Mouse (Mus musculus): ENCODE results near the gene Ppy.
A peak's percentile ranks its signal among the peaks of the same experiment; 100 is the strongest.

Ppy gene

DNA sequence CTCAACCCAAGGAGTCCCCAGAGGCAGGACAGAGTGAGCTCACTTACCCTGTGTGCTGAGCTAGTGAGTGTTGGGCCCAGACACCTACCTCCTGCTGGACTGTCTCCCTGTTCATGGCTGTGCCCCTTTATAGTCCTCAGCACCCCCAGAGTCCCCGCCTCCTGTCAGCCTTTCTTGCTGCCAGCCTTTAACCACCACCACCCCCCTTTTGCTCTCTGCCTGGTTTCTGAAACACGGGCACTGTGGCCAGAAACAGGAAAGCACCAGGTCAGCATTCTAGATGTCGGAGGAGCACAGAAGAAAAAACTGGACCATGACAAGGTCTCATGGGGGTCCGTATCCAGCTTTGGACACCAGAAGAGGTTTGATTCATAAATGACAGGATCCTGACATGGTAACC is at the start of gene Ppy:
TSS of gene Ppy (minus strand) at position 101 of the 400 bp plus-strand sequence.
- no peak for DNase-seq (ENCODE audit: low read depth, low spot score)

DNA sequence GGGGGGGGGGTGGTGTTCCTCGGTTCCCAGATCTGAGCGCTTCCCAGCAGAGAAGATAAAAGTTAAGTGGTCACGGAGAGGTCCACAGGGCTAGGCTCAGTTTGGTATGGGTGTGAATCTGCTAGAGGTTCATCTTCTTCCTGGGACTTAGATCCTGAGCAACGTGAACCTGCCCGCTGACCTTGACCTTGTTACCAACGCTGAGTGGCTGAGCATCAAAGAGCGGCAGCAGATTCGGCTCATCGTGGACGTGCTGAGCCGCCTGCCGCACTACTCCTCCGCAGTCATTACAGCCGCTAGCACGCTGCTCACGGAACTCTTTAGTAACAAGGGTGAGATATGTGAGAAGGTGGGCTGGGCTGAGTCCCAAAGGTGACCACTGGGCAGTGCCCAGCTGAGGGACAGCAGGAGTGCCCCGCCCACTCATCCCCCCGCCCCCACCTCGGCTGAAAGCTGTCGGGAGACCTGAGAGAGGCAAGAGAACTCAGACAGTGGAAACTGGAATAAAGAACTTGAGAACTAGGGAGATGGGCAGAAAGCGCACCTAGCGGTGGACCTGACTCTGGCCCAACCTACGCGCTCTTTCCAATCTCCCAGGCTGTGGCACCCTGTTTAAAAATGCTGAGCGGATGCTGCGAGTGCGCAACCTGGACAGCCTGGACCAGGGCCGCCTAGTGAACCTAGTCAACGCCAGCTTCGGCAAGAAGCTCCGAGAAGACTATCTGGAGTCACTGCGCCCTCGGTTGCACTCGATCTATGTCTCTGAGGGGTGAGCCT is 46.3 kb upstream of the Ppy start:
- DNase-seq (ENCODE audit: low read depth, low spot score): no peak

DNA sequence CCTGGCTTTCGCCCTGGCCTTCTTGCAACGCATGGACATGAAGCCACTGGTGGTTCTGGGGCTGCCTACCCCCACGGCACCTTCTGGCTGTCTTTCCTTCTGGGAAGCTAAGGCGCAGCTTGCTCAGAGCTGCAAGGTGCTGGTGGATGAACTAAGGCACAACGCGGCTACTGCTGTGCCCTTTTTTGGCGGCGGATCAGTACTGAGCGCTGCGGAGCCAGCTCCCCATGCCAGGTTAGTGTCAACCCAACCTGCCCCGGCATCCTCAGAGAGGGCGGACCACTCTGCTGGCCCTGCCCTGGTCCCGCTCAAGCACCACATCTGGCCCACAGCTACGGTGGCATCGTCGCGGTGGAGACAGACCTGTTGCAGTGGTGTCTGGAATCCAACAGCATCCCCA is 45.4 kb upstream of the Ppy start:
- DNase-seq (ENCODE audit: low read depth, low spot score): no peak

DNA sequence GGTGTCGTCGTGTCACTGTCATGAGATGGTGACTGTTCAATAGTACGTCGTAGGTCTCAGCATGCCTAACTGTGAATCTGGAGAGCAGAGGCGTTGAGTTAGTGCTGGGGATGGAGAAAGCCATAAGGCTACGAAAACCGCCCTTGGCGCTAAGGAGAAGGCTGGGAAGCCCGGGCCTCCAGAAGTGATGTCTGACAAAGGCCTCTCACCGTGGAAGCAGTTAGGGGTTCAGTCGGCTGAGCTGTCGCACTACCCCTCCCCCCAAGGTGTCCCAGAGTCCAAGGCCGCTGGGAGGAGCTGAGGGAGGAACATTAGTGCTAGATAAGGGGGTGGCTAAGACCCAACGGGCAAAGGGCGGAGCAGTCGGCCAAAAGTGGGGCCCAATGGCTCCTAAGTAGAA is 44.9 kb upstream of the Ppy start:
- DNase-seq (ENCODE audit: low read depth, low spot score): no peak

DNA sequence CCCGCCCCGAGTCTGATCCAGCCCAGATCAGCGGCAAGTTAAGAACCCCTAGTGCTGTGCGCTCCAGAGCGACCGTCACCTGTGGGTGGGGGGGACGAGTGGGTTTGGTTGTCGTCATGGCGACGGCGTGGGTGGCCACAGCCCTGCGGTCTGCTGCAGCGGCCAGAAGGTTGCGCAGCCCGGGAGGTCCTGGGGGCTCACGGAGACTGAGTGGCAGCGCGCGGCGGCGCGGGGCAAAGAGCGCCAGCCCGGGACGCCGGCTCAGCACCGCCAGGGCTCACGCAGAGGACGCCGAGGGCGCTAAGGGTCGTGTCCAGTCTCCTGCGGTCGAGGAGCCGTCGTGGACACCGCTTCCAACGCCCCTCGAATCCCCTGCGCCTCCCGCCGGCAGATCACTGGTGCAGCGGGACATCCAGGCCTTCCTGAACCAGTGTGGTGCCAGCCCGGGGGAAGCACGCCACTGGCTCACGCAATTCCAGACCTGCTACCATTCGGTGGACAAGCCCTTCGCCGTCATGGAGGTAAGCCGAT is 44.4 kb upstream of the Ppy start, which contains the start of gene Nags:
TSS of gene Nags (plus strand) at position 43 of the 531 bp plus-strand sequence.
- no peak for DNase-seq (ENCODE audit: low read depth, low spot score)

DNA sequence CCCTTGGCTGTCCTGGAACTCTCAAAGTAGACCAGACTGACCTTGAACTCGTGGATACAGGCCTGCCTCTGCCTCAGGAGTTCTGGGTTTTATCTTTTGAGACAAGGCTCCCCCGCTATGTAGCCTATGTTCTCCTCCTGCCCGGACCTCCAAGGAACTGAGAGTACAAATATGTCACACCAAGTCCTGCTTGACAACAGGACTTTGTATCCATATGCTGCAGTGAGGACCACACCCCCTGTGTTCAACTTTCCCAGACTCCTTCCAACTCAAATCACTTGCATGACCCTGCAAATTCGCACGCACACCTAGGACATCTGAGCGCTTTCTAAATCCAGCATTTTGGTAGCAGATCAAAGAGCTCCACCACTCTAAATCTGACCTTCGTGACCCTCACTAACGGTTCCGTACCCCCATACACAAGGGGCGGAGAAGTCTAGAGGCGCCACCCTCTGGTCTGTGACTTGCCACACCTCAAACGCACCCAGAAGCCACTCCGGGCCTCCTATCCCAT is 43.9 kb upstream of the Ppy start:
- peak; percentile 31 for DNase-seq (ENCODE audit: low read depth, low spot score)

DNA sequence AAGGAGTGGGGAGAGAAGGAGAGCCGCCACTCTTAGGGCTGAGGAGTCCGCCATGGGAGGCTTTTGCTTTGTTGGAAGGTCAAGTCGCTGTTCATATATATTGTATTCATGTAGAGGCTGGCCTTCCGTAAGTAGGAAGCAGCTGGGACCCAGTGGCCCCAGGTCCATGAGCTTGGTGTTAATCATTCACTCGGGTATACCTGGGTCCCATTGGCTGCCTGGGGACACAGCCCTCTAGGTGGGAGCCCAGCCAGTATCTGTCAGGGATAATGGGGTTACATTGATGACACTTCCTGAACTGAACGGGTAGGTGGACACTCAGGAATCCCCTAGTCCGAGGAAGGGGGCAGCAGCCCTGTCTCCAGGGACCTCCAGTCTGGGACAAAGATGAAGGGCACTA is 41.2 kb upstream of the Ppy start:
- no peak for DNase-seq (ENCODE audit: low read depth, low spot score)

DNA sequence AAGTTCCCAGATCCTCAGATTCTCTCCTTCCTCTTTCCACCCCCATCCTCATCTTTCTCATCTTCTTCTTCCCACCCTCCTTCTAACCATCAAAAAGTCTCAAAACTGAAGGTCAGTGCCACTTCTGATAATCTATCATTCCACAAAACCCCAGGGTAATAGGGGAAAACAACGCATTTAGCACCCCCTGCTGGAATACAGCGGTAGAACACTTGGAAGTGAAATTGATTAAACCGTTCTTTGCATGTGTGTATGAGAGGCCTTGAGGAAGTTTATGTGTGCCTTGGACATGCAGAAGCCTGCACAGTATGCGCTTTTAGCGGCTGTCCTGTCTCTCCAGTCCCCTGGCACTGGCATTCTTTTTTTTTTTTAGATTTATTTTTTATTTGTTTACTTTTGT is 39.4 kb upstream of the Ppy start:
- peak; percentile 76 for DNase-seq (ENCODE audit: low read depth, low spot score)

DNA sequence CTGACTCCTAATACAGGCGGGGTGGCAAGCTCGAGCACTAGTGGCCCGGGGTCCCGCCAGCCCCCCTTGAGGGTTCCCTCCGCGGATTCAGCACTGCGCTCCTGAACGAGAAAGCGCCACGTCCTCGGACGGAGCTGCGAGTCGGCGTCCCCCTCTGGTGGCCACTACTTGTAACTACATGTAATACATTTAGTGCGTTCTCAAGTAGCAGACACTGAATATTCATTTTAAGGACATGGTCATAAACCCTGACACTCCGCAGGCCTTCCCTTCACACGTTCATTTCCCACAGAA is 37.3 kb upstream of the Ppy start:
- DNase-seq (ENCODE audit: low read depth, low spot score): peak; percentile 76

DNA sequence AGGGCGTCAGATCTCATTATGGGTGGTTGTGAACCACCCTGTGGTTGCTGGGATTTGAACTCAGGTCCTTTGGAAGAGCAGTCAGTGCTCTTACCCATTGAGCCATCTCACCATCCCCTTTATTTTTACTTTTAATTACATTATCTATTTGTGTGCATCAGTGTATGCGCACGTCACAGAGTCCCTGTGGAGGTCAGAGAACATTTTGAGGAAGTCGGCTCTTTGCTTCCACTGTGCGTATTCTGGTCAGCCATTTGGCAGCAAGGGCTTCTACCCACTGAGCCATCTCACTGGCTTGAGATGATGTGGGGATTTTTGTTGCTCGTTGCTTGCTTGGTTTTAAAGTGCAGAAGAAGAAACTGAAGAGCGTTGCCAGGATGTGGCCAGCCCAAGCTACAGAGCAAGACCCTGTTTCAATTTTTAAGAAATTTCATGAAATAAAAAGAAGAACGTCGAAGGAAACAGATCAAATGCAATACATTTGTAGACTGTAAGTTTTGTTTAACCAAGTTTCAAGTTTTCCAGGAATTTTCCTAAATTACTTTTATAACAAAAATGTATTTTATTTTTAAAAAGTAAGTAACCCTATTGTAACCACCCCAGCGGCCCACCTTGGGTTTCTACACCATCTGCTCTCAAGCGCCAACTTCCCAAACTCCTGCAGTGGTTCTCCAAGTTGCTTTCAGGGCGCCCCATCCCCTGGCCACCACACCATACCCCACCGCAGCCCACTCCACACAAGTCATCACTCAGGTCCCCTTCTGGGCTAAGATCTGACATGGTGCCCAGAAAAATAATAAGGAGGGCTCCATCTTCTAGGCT is 36.7 kb upstream of the Ppy start:
- no peak for DNase-seq (ENCODE audit: low read depth, low spot score)

DNA sequence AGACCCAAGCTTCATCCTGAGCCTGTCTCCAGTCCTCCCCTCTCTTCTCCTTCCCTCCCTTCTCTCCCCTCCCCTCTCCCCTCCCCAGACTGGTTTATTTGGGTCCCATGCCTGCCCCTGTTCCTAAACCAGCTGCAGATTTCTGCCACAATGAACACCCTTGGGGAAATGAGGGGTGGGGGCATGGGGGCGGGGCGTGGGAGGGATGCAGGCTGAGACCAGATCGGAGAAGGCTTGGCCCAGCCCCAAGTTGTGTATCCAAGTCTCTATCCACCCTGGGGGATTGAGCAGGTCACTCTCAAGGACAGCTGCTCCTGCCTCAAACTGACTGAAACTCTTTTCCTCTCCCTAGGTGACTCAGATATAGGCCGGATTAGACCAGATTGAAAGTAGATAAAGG is 33.4 kb upstream of the Ppy start:
- no peak for DNase-seq (ENCODE audit: low read depth, low spot score)

DNA sequence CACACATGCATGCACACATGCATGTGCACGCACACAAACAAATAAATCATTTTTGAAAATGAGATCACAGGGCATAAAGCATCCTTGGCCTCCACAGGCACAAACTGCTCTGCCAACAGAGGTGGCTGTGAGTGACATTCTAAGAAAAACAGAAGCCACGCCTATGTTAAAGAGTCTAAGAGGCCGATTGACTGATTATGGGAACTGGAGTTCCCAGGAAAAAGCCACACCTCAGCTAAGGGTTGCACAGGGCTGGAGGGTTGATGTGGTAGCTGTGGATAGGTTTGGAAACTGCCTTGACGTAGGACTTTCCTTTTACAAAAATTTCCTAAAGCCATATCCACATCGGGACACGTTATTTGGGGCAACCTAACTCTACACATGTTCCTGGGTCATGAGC is 16.3 kb upstream of the Ppy start:
- no peak for DNase-seq (ENCODE audit: low read depth, low spot score)

DNA sequence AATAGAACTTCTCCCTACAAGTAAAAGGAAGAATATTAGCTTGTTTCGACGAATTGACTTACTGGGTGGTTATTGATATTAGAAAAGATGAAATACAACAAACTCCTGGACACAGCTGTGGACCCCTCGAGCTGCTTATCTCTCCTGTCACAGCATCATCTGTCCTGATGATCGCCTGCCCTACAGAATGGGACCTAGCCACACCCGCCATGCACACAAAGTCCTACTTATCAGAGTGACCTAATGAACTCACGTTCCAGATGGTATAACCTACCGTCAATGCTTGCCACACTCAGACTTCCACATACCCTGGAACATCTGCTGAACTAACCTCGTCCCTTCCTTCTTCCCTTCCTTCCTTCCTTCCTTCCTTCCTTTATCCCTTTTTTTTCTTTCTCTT is 15.1 kb upstream of the Ppy start:
- DNase-seq (ENCODE audit: low read depth, low spot score): no peak

DNA sequence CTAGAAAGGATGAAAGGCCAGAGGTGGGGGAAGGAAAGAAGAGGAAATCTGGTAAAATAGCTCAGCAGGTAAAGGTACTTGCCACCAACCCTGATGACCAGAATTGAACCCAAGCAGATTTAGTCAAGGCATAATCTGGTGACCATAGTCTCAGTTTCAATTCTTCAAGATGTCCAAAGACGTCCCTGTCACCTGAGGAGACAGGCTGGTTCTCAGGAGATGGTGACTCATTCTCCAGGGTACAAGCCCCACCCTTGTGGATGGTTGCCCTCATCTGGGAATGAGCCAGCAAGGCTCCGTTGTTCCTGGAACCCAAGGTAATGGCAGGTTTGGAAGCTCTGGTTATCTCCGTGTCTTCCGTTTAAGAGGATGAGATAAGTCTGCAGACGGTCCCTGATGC is 10.5 kb upstream of the Ppy start:
- DNase-seq (ENCODE audit: low read depth, low spot score): no peak

DNA sequence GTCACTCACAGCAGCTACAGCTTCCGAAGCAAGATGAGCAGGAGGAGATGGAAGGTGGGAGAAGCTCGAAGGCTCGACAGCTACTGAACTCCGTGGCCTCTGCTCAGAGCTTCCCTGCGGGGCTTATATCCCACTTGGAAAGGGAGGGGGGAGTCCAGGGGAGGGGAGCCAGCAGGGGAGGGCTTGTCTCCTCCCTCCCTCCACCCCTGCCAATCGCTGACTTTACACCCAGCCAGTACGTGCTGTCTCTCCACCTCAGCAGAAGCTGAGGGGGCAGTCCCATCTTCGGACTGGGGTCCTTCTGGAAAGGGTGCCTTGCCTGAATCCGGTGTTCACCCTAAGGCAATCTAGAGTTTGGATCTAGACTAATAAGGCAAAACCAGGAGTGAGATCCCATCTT is 6.6 kb upstream of the Ppy start, which contains the start of gene Pyy:
TSS of gene Pyy (minus strand) at position 101 of the 400 bp plus-strand sequence.
- no peak for DNase-seq (ENCODE audit: low read depth, low spot score)

DNA sequence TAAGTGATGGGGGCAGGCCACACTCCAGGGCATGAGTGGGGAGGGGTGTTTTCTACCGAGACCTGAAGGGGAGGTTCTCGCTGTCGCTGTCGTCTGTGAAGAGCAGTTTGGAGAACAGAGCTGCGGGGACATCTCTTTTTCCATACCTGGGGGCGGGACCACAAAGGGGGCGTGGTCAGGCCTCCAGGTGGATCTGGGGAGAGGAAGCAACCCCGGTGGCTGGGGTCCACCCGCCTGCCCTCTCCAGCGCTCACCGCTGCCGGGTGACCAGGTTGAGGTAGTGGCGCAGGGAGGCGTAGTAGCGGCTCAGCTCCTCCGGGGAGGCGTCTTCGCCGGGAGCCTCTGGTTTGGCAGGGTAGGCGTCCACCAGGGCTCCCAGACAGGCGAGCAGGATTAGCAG is 5.8 kb upstream of the Ppy start:
- no peak for DNase-seq (ENCODE audit: low read depth, low spot score)

DNA sequence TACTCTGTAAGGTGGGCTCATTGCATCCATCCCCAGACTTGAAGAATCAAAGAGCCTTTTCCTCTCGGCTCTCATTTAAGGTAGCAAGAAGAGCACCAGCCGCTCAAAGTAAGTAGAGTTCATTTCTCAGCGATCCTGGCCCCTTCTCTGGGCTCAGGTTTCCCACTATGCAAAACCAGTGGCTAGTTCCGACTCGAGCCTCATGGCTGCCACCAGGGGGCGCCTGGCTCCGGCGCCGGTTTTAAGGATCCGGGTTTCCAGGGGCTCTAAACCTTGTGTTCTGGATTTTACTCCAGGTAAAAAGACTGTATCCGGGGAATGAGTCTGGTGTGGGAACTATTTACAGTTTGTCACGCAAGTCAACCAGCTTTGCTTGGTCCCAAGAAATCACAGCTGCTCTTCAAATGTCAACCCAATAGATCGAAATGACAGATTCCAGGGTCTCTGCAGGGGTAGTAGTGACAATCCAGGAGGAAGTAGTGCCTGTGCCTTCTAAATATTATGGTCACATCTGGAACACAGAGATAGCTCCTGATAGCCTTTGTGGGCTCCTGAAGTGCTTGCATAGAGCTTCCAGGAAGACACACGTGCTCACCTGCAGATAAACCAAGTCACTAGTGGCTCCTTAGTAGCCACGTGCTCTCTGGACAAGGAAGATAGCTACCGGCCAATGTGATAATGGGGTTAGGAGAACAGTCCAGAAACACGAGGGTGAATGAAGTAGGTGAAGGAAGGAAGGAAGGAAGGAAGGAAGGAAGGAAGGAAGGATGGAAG is 1.6 kb upstream of the Ppy start:
- DNase-seq (ENCODE audit: low read depth, low spot score): peak; percentile 86

DNA sequence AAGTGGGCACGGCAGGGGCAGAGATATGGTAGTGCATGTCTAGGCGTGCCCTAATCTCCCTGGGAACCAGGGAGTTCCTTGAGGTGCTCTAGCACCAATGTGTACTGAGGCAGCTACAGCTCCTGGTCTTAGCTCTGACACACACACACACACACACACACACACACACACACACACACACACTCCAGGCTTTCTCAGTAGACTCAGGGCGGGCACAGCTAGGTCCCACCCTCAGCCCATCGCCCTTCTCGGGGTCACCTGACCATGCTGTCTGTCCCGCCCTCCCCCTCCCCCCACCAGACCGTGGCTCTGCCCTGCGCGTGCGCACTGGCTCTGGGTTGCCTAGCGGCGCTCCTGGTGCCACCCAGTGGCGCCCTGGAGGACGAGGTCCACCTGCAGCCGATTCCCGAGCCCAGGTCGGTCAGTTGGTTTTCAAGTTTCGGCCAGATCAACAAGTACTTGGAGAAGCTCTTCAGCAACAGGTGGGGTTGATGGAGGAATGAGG is 4.2 kb downstream of the Ppy start:
- peak; percentile 94 for DNase-seq (ENCODE audit: low read depth, low spot score)

DNA sequence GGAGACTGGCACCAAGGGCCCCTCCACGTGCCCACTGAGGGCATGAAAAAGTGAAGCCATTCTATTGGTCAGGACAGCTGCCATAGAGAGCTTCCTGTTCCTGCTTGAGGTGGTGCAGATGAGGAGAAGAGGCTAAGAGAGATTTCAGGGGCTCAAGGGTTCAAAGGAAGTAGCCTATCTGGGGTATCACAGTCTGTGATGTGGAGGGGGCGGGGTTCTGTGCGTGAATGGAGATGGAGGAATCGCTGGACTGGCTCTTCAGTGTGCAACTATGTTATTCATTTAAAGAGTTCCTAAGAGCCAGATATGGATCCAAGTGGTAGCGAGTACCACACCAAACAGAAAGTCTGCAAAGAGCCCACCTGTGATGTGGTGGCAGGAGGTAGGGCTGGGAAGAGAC is 4.7 kb downstream of the Ppy start:
- DNase-seq (ENCODE audit: low read depth, low spot score): no peak

DNA sequence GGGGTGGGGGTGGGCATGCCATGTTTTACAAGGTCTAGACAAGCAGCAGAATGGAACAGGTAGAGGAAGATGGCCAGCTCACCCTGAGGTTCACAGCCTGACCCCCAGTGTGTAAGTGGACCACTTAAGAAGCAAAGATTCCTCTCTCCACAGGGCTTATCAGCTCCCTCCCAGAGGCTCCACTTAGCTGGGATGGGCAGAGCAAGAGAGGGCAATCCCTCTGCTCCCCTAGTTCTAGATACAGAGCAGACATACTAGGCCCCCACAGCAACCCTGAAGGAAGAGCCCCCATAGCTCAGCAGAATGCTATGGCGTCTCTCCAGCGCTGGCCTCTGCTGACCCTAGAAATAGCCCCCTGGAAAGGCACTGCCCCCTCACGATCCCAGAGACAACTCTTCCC is 5.4 kb downstream of the Ppy start:
- no peak for DNase-seq (ENCODE audit: low read depth, low spot score)

DNA sequence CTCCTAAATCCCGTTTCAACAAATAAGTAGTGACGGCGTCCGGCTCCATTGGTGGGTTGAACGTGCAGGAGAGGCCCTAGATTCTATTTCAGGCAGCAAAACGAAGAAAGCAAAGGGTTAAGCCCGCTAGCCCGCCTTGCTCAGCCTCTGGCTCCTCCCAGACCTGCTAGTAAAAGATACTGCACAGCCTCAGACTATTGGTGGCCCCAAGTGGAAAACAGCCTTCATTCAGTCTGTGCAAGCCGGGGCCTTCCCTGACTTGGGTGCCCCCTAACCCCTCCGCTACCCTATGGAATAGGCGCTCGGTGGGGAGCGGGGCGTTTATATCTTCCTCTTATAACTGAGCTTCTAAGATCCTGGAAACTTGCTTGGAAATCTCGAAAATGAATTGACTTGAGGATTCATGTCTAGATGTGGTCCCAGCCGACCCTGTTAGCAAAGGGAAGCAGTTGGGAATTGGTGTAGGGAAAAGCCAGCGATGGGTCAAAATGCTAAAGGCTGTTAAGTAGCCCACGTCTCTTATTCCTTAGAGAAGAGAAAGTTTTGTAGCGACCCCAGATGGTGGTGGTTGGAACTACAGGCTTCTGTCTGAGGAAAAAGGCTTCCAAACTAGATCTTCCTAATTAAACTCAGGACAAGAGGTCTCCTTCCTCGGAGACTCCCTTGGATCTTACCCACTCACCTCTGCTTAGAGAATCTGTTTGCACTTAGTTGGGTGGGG is 11.9 kb downstream of the Ppy start:
- peak; percentile 88 for DNase-seq (ENCODE audit: low read depth, low spot score)

Measured in forelimb bud, embryonic 11.5 days (tissue).